Mouse (Mus musculus): ENCODE data around the gene Pxn. TPM values are rescaled to one million over a fixed set of nuclear protein-coding genes. Genes with fewer than 3 reads are reported as not detected.

The Pxn gene
- polyA plus RNA-seq, 1 experiment from 2014 or later = 7.3 TPM

DNA sequence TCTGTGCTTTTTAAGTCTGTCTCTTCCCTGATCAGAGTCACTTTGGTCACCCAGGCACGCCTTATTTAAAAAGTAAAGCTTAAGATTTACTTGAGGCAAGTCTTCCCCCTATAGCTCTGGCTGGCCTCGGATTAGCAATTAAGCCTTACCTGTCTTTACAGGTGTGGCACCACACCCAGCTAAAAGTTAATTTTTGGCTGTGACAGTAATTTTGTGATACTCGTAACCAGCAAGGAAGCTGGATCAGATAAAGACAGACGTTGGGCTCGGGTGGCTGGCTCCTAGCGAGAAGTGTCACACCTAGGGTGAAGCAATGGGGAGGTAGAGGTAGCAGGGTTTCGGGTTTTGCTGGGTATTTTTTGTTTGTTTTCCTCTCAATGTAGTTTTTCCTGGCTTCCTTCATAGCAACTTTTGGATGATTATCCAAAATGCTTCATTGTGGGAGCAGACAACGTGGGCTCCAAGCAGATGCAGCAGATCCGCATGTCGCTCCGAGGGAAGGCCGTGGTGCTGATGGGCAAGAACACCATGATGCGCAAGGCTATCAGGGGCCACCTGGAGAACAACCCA, 53.9 kb downstream of the Pxn start:
- no peaks in the 10 kb centered on the region for H3K9me3 ChIP-seq (ENCODE audit: control insufficient read depth, low read length)
- 45% methylated on average over 13 of the region's 13 CpGs for WGBS
- DNase-seq (ENCODE audit: low spot score, missing footprints) (no peak), ATAC-seq (ENCODE audit: low FRiP score) (no peak)
- no peaks in the 10 kb centered on the region for H3K27me3 ChIP-seq (ENCODE audit: control insufficient read depth, insufficient read depth, low read length)
- peak overlapping the region; percentile 95 for H3K4me3 ChIP-seq (ENCODE audit: low read depth, low read length)
- peaks cover 13% of the 10 kb centered on the region for H3K4me1 ChIP-seq (ENCODE audit: control insufficient read depth, insufficient read depth, low read length)
- peak overlapping the region; percentile 85 for H3K4me2 ChIP-seq
- H3K9ac ChIP-seq (ENCODE audit: low read length) = peak overlapping the region; percentile 98
- no peak overlapping the region for H3K27ac ChIP-seq (ENCODE audit: low read depth, low read length)
- peaks cover 10% of the 10 kb centered on the region for H3K36me3 ChIP-seq (ENCODE audit: control insufficient read depth, insufficient read depth, low read length)

- Histone ChIP-seq H3K9ac (ENCODE audit: low read length) (no peak overlapping the region), H3K9me3 (ENCODE audit: control insufficient read depth, low read length) (no peaks in the 10 kb centered on the region), H3K36me3 (ENCODE audit: control insufficient read depth, insufficient read depth, low read length) (peaks cover 10% of the 10 kb centered on the region), H3K4me1 (ENCODE audit: control insufficient read depth, insufficient read depth, low read length) (peaks cover 20% of the 10 kb centered on the region), H3K4me2 (no peak overlapping the region; the same call in 1 of the 2 replicates), H3K4me3 (ENCODE audit: low read depth, low read length) (no peak overlapping the region), H3K27me3 (ENCODE audit: control insufficient read depth, insufficient read depth, low read length) (no peaks in the 10 kb centered on the region), H3K27ac (ENCODE audit: low read depth, low read length) (no peak overlapping the region)
- no peak for DNase-seq (ENCODE audit: low spot score, missing footprints)
- ATAC-seq (ENCODE audit: low FRiP score) = no peak
- 43% methylated on average over 5 of the region's 5 CpGs for WGBS
These were observed 57.5 kb downstream of the Pxn start for GRCm38 (mm10) chr5:115563771-115564585.

GRCm38 (mm10) chr5:115564737-115565393, 58.4 kb downstream of the Pxn start, which contains the start of gene Gcn1l1:
Gene Gcn1l1 (plus strand): TSS chr5:115565254.
- H3K27me3 ChIP-seq (ENCODE audit: control insufficient read depth, insufficient read depth, low read length) = no peaks in the 10 kb centered on the region
- peak within 1 kb of the TSS; percentile 73 for H3K4me3 ChIP-seq (ENCODE audit: low read depth, low read length)
- DNase-seq (ENCODE audit: low spot score, missing footprints) (peak; percentile 97), ATAC-seq (ENCODE audit: low FRiP score) (peak; percentile 92)
- H3K4me2 ChIP-seq = peak within 1 kb of the TSS; percentile 68
- WGBS = 2% methylated on average over 47 of the region's 55 CpGs
- H3K4me1 ChIP-seq (ENCODE audit: control insufficient read depth, insufficient read depth, low read length) = peaks cover 20% of the 10 kb centered on the region
- H3K27ac ChIP-seq (ENCODE audit: low read depth, low read length) = peak within 1 kb of the TSS; percentile 40; the same call in 1 of the 2 replicates
- no peaks in the 10 kb centered on the region for H3K9me3 ChIP-seq (ENCODE audit: control insufficient read depth, low read length)
- H3K9ac ChIP-seq (ENCODE audit: low read length) = peak within 1 kb of the TSS; percentile 84
- peaks cover 10% of the 10 kb centered on the region for H3K36me3 ChIP-seq (ENCODE audit: control insufficient read depth, insufficient read depth, low read length)

- 0% methylated on average over 33 of the region's 46 CpGs for WGBS
- peaks cover 17% of the 10 kb centered on the region for H3K4me1 ChIP-seq (ENCODE audit: control insufficient read depth, insufficient read depth, low read length)
- ATAC-seq (ENCODE audit: low FRiP score) (peak; percentile 54), DNase-seq (ENCODE audit: low spot score, missing footprints) (peak; percentile 92)
- H3K27ac ChIP-seq (ENCODE audit: low read depth, low read length) = peak overlapping the region; percentile 40; the same call in 1 of the 2 replicates
- H3K4me2 ChIP-seq = peak overlapping the region; percentile 68
- H3K4me3 ChIP-seq (ENCODE audit: low read depth, low read length) = peak overlapping the region; percentile 73
- H3K36me3 ChIP-seq (ENCODE audit: control insufficient read depth, insufficient read depth, low read length) = peaks cover 10% of the 10 kb centered on the region
- no peaks in the 10 kb centered on the region for H3K9me3 ChIP-seq (ENCODE audit: control insufficient read depth, low read length)
- H3K9ac ChIP-seq (ENCODE audit: low read length) = peak overlapping the region; percentile 84
- no peaks in the 10 kb centered on the region for H3K27me3 ChIP-seq (ENCODE audit: control insufficient read depth, insufficient read depth, low read length)
These were observed 58.9 kb downstream of the Pxn start for GRCm38 (mm10) chr5:115565403-115565802.

- no peak overlapping the region for H3K9ac ChIP-seq (ENCODE audit: low read length)
- DNase-seq (ENCODE audit: low spot score, missing footprints) = no peak
- H3K27me3 ChIP-seq (ENCODE audit: control insufficient read depth, insufficient read depth, low read length) = no peaks in the 10 kb centered on the region
- ATAC-seq (ENCODE audit: low FRiP score) = no peak
- H3K4me3 ChIP-seq (ENCODE audit: low read depth, low read length) = no peak overlapping the region
- H3K36me3 ChIP-seq (ENCODE audit: control insufficient read depth, insufficient read depth, low read length) = no peaks in the 10 kb centered on the region; the same call in 1 of the 2 replicates
- no peak overlapping the region for H3K27ac ChIP-seq (ENCODE audit: low read depth, low read length)
- 69% methylated on average over 10 of the region's 10 CpGs for WGBS
- H3K4me2 ChIP-seq = no peak overlapping the region
- peaks cover 7% of the 10 kb centered on the region for H3K4me1 ChIP-seq (ENCODE audit: control insufficient read depth, insufficient read depth, low read length)
- no peaks in the 10 kb centered on the region for H3K9me3 ChIP-seq (ENCODE audit: control insufficient read depth, low read length)
These were observed 62.2 kb downstream of the Pxn start for GRCm38 (mm10) chr5:115568681-115569080.

DNA sequence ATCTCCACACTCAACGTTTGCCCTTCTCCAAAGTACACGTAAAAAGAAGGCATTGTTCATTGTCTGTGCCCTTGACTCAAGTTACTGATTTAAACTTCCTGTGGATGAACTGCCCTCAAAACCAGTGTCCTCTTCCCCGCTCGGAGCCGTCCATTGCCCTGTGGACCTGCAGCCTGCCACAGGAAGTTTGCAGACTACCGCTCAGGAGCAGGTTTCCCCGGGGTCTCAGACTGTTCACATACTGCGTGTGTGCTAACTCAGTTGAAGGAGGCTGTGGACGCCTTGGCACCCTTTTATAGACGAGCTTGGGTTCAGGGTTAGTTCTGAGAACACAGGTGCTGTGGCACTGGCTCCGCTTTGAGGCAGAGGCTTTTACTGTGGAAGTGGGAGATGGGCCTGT, 62.8 kb downstream of the Pxn start:
- H3K36me3 ChIP-seq (ENCODE audit: control insufficient read depth, insufficient read depth, low read length) = no peaks in the 10 kb centered on the region; the same call in 1 of the 2 replicates
- ATAC-seq (ENCODE audit: low FRiP score) = no peak
- no peak overlapping the region for H3K4me2 ChIP-seq
- WGBS = 82% methylated on average over 11 of the region's 11 CpGs
- DNase-seq (ENCODE audit: low spot score, missing footprints) = no peak
- H3K9me3 ChIP-seq (ENCODE audit: control insufficient read depth, low read length) = no peaks in the 10 kb centered on the region
- no peak overlapping the region for H3K9ac ChIP-seq (ENCODE audit: low read length)
- H3K27ac ChIP-seq (ENCODE audit: low read depth, low read length) = no peak overlapping the region
- peaks cover 7% of the 10 kb centered on the region for H3K4me1 ChIP-seq (ENCODE audit: control insufficient read depth, insufficient read depth, low read length)
- no peak overlapping the region for H3K4me3 ChIP-seq (ENCODE audit: low read depth, low read length)
- H3K27me3 ChIP-seq (ENCODE audit: control insufficient read depth, insufficient read depth, low read length) = no peaks in the 10 kb centered on the region

DNA sequence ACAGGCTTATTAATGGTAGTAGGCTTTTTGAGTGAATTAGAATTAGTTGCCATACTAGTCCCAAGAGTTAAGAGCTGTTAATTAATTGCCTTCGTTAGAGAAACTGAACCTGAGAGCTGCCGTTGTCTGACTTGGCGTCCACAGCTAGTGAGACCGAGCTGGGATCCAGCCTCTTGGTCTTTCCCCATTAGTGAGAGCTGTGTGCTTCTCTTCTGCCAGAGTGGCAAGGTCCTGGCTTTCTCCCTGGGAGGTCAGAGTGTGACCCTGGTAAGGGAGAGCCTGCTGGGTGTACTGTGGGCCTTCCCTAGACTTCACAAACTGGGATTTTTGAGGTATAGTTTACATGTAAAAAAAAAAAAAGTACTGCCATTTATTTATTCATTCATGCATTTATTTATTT, 63.2 kb downstream of the Pxn start:
- ATAC-seq (ENCODE audit: low FRiP score) (no peak), DNase-seq (ENCODE audit: low spot score, missing footprints) (no peak)
- H3K27ac ChIP-seq (ENCODE audit: low read depth, low read length) = no peak overlapping the region
- no peak overlapping the region for H3K4me3 ChIP-seq (ENCODE audit: low read depth, low read length)
- no peaks in the 10 kb centered on the region for H3K9me3 ChIP-seq (ENCODE audit: control insufficient read depth, low read length)
- no peaks in the 10 kb centered on the region for H3K27me3 ChIP-seq (ENCODE audit: control insufficient read depth, insufficient read depth, low read length)
- H3K9ac ChIP-seq (ENCODE audit: low read length) = no peak overlapping the region
- H3K4me2 ChIP-seq = no peak overlapping the region
- no peaks in the 10 kb centered on the region; the same call in 1 of the 2 replicates for H3K36me3 ChIP-seq (ENCODE audit: control insufficient read depth, insufficient read depth, low read length)
- H3K4me1 ChIP-seq (ENCODE audit: control insufficient read depth, insufficient read depth, low read length) = peaks cover 7% of the 10 kb centered on the region
- 92% methylated on average over 4 of the region's 4 CpGs for WGBS

GRCm38 (mm10) chr5:115571086-115571485, 64.6 kb downstream of the Pxn start:
- DNase-seq (ENCODE audit: low spot score, missing footprints) (no peak), ATAC-seq (ENCODE audit: low FRiP score) (no peak)
- no peaks in the 10 kb centered on the region for H3K9me3 ChIP-seq (ENCODE audit: control insufficient read depth, low read length)
- no peak overlapping the region for H3K4me2 ChIP-seq
- peaks cover 7% of the 10 kb centered on the region; the same call in 1 of the 2 replicates for H3K36me3 ChIP-seq (ENCODE audit: control insufficient read depth, insufficient read depth, low read length)
- no peaks in the 10 kb centered on the region for H3K27me3 ChIP-seq (ENCODE audit: control insufficient read depth, insufficient read depth, low read length)
- no peak overlapping the region for H3K27ac ChIP-seq (ENCODE audit: low read depth, low read length)
- no peak overlapping the region for H3K9ac ChIP-seq (ENCODE audit: low read length)
- H3K4me1 ChIP-seq (ENCODE audit: control insufficient read depth, insufficient read depth, low read length) = peaks cover 2% of the 10 kb centered on the region
- no peak overlapping the region for H3K4me3 ChIP-seq (ENCODE audit: low read depth, low read length)
- WGBS = 97% methylated on average over 7 of the region's 7 CpGs
